In genomic region chr11:67588828-67589314, GRCm38 (mm10) we compare ENCODE assay signal across 7 mouse cellular contexts.
A peak's percentile ranks its signal among the peaks of the same experiment; 100 is the strongest.
DNase-seq lines count a peak whose midpoint lies in the region; ATAC-seq and TF ChIP-seq lines count a peak whose summit lies in the region.

No protein-coding gene starts in this region.

- ATAC-seq in midbrain, postnatal 0 days (ENCODE audit: low FRiP score), result peak; percentile 82

- DNase-seq in thymus, adult 18-20 months, result peak; percentile 14 to 21
- DNase-seq in thymus, postnatal 10 days (ENCODE audit: low spot score in 2 of 2), result no peak
- DNase-seq in cerebellum, postnatal 14 days, result peak; percentile 41 to 50
- DNase-seq in heart, postnatal 10 days, result peak; percentile 81 to 82
- DNase-seq in left cerebral cortex, postnatal 10 days (ENCODE audit: extremely low spot score in 1 of 2, low spot score in 2 of 2), result peak; percentile 81 to 84
- DNase-seq in midbrain, postnatal 0 days (ENCODE audit: low spot score), result peak; percentile 92
- DNase-seq in spleen, postnatal 4 days (ENCODE audit: low spot score in 2 of 2), result peak; percentile 65 to 78

- TF ChIP-seq CTCF in midbrain, postnatal 0 days (IDR thresholded peaks at IDR 0.05), result no peak

- H3K4me3 ChIP-seq in midbrain, postnatal 0 days (ENCODE audit: low read depth, low read length), result no peak overlapping the region

- H3K4me1 ChIP-seq in midbrain, postnatal 0 days (ENCODE audit: insufficient read depth, low read length), result no peaks in the 10 kb centered on the region; the same call in 1 of the 2 replicates

- intact Hi-C loops in heart, postnatal 10 days (cut with DNase I), result loop anchor here (5.0 kb wide), 1 partner anchor 58 kb away; no protein-coding TSS in a partner anchor
- intact Hi-C loops in left cerebral cortex, postnatal 10 days (cut with DNase I), result no loop called here

- no peaks in the 10 kb centered on the region for H3K27me3 ChIP-seq in midbrain, postnatal 0 days (ENCODE audit: insufficient read depth, low read length)

- no peak overlapping the region for H3K9ac ChIP-seq in midbrain, postnatal 0 days (replicated peaks; ENCODE audit: low read length, poor library complexity, severe bottlenecking)

- no peaks in the 10 kb centered on the region for H3K36me3 ChIP-seq in midbrain, postnatal 0 days (ENCODE audit: insufficient read depth, low read length)

- no peak overlapping the region for H3K4me2 ChIP-seq in midbrain, postnatal 0 days (ENCODE audit: low read depth, low read length, poor library complexity, severe bottlenecking)

- H3K27ac ChIP-seq in midbrain, postnatal 0 days (ENCODE audit: low read depth, low read length), result peak overlapping the region; percentile 65; the same call in 1 of the 2 replicates

- 45% methylated on average over 9 of the region's 9 CpGs for WGBS in midbrain, postnatal 0 days

- H3K9me3 ChIP-seq in midbrain, postnatal 0 days (ENCODE audit: low read length), result no peaks in the 10 kb centered on the region

Comparison
In these comparisons a context has a peak if more than half of its experiments do, and no peak if none do; other contexts are left out.
1. DNase-seq: peak in thymus, adult 18-20 months (2 of 2), cerebellum, postnatal 14 days (2 of 2), heart, postnatal 10 days (2 of 2), left cerebral cortex, postnatal 10 days (2 of 2), midbrain, postnatal 0 days (single experiment) and spleen, postnatal 4 days (2 of 2); none in thymus, postnatal 10 days (0 of 2).